Mouse (Mus musculus): ENCODE data around the gene Rhbdl3.
"Not testable (repeated sequence)": the region's sequence is repeated elsewhere in the genome, so short reads cannot be mapped to it uniquely, and the experiment has no call there.

Gene Rhbdl3

DNA sequence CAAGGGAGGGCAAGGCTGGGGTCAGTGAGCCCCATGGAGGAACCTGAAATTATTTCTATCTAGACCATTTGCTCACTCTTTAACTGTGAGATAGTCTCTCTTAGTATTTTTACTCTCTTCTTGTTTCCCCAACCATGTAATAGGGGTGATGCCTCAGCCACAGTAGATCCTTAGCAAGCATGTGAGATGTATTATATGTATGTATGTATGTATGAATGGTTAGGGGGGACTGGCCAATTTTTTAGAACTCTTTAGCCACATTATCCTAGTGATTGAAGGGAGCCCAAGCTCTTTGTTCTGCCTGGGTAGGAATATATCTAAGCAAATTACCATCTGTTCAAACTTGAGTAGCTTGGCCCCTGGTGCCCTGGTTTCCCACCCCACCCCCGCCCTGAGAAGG lies 12.8 kb downstream of the Rhbdl3 start:
- DNase-seq = no peak

DNA sequence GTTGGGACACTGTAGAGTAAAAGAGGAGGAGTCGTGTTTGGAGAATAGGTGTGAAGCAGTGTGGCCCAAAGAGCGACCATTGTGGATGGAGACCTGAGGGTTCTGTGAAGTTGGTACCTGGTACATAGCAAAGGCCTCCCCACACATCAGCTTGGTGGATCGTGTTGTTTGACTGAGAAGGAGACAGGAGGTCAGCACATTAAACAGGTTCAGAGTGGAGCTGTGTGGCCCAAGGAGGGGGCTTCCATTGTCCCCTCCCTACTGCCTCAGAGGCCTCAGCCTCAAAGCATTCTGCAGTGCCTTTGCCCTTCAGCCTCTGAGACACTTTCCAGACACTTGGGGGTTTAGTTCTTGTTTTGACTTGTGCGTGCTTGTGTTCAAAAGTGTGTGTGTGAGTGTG lies 13.2 kb downstream of the Rhbdl3 start:
- DNase-seq = no peak

DNA sequence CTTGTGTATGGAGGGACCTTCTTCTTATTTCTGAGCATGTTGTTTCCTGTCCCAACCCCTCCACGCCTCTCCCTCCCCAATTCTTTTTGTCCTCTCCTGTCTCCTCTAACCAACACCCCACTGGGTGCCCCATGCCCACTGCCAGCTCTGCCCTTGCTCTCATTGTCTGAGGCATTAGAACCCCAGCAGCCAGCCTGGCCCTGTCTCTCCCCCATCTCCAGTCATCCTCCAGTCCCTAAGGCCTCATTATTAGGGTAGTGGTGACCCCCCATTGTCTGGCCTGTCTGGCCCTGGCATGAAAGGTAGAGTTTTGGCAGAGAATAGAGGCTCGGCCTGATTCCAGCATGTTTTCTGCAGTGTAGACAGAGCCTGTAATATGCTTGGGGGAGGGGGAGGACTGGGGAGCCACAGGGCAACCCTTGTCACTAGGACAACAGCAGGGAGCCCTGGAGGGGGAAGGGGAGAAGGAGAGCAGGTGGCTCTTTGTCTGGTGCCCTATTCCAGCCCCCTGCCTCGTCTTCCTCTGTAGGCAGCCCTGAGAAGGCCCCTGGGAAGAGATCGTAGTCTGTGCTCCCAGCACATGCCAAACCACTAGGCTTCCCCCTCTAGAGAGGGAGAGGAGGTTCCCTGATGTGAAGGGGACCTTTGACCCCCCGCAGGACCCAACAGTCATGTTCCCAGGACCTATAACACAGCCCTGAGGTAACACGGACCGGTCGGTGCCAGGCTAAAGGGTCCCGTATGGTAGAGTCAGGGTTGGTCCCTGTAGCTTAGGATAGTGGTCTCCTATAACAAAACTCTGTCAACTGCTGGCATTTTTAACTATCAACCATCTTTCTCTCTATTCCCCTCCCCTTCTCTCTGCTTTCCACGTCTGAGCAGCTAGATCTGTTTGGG lies 15.3 kb downstream of the Rhbdl3 start:
- DNase-seq = no peak

DNA sequence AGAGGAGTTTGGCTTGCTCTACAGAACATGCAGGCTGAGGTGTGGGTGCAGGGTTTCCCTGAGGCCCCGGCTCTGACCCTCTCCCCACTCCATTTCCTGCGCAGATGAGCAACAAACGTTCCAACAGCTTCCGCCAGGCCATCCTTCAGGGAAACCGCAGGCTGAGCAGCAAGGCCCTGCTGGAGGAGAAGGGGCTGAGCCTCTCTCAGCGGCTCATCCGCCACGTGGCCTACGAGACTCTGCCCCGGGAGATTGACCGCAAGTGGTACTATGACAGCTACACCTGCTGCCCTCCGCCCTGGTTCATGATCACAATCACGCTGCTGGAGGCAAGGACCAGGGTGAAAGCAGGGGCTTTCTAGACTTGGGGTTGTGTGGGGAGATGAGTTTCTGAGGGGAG lies 22.5 kb downstream of the Rhbdl3 start:
- DNase-seq = no peak

DNA sequence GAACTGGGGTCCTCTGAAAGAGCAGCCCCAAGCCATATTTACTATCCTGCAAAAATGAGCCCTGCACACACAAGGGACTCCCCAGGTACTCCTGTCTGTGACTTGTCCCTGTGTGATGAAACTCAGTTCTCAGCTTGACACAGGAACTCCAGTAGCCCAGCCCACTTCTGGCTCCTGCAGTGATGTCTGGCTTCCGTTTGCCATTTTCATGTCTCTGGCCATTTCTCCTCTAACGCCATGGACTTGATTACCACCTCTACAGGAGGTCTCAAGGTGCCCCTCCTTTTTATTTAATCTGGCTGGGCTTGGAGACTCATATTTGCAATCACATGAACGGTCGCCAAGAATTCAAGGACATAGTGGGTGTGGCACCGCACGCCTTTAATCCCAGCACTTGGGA lies 23.9 kb downstream of the Rhbdl3 start:
- no peak for DNase-seq

DNA sequence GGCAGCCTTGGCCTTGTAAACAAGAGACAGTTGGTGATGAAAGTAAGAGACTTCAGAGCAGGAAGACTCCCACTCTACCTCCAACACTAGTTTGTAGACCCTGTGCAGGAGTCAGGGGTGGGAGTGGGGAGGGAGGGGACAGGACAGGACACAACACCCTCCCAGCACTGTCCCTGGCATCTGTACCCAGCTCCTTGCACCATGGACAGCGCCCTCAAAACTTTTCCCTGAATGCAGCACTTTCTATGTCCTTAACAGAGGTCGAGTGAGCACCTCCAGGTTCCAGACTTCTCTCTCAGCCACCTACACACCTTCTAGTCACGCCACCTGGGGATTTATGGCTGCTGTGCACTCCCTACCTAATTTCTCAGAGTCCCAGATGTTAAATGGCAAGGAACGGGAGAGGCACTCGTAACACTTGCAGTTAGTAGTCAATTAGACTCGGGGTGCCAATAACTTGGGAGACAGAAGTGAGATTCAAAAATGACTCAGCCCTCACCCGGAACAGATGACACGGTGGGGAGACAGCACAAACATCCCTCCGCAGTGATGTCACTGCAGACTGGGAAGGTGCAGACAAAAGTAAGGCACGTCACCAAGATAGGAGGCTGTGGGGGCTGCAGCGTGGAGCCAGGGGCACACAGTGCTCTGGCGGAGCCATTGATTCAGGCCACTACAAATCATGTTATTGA lies 32.1 kb downstream of the Rhbdl3 start:
- no peak for DNase-seq

DNA sequence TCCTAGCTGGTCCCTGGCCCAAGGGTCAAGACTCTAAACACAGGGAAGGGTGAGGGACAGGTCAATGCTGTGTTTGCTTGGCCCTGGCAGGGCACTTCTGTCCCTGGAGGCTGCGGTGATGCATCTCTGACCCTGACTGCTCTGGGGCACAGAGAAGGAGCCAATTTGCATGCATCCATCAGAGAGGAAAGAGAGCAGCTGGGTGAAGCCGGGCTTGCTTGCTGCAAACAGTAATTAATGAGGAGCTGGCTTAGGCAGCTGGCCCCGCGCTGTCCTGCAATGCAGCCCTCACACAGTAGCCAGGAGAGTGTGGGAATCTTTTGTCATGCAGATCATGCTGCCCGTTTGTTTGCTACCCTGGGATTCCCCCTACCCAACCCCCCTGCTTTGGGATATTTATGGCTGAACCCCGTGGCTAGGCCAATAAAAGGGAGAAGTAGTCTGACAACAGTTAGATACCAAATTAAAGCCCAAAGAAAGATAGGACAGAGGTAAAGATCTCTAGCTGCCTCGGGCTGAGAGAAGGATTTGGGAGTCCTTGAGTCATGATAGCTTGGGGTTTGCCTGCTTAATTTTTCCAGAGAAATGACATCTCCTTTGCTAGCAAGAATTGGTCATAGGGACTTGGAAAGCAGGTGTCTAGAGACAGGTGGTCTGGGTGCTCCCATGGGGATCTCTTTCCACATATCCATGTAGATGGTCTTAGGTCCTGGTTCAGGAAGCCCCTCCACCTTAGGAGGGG lies 35.1 kb downstream of the Rhbdl3 start:
- no peak for DNase-seq

DNA sequence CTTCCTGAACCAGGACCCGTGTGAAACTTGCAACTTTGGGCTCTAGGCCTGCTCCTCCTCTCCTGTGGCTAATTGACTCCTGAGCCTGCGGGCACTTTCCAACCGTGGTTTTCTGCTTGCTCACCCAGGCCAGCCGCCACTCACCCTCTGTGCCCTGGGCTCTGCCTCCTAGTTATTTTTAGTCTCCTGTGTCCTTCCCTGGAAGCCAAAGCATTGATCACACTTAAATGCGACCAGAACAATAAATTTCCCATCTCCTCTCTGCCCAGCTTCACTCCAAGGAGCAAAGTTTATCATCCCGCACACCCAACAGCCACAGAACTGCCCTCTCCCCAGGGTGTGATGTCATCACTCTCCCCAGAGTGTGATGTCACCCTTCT lies 35.6 kb downstream of the Rhbdl3 start:
- no peak for DNase-seq

DNA sequence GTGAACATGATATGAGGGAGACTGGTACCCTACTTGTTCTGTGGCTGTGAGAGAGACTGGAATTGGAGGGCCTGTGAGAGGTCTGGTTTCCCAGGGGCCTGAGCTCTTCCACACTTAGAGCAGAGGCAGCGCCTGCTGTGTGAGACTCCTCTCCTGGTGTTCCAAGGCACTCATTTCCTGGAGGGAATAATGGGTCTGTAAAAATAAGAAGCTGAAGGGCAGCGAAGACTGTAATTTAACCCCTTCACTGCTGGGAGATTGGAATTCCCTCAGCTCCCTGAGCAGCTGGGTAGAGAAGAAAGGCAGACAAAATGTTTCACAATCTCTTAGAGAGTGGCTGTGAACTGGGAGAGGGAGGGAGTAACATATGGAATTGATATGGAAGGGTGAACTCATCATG lies 41.8 kb downstream of the Rhbdl3 start:
- DNase-seq = no peak

DNA sequence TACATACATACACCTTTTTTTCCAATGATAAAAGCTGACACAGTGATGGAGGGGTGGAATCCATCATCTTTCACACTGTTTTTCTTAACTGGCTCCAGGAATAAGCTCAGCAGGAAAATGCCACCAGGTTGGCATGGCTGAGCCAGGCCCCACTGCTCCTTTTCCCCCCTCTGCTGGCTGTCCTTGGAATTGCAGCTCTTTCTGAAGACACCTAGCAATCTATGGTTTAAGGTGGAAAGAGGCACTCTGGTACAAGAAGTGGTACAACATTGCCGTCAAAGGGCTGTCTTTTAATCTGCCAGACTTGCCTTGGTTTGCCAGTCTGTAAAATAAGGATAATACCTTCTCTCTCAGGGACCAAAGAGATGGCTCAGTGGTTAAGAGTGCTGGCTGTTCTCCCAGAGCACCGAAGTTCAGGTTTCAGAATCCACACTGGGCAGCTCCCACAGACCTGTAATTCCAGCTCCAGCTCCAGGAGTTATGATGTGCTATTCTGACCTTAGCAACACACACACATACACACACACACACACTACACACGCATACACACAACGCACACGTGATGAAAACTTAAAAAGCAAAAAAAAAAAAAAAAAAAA lies 51.2 kb downstream of the Rhbdl3 start:
- DNase-seq = peak; percentile 53

DNA sequence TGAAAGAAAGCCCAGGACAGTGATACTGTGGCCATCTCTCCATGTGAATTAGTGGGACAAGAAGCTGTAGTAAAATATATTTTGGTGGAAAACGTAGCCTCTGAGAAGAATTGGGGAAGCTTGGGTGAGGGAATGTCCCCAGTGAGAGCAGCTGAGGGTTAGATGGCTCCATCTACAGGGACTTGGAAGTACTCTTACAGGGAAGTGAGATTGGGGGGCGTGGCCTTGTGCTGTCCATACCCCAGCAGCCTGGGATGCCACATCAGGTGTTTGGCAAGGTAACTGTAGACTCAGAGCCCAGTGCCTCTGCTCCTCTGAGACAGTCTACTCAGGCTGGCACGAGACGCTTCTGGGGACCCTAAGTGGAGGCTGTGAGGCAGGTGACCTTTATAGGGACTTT lies 54.1 kb downstream of the Rhbdl3 start:
- no peak for DNase-seq

DNA sequence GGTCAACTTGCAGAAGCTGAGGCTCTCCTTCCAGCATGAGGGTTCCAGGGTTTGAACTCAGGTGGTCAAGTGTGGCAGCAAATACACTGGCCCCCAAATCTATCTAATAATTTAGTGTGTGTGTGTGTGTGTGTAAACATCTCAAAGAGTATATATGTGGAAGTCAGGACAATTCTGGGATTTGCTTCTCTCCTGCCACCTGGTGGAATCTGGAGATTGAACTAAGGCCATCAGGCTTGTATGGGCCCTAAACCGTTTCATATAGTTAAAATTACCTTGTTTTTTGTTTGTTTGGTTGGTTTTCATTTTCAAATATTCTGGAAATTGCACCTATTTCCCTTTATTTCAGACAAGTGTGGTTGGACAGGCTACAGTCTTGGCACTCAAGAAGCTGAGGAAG lies 68.2 kb downstream of the Rhbdl3 start:
- DNase-seq = no peak

DNA sequence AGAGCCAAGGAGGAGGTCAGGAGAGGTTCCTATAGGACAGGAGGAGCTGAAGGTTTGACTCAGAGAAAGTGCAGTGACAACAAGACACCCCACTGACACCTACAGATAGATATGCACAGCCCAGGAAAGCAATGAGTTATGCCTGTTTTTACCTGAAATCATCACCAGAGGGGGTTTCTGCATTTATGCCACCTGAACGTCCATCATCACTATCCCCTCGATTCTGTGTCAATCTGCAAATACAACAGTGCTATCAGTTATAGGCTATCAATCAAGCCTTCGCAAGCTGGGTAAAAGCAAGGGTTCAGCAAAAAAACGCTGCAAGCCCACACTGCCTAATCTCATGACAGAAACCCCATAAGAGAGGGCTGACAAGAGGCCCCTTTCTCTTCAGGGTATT lies 75.9 kb downstream of the Rhbdl3 start:
- DNase-seq = no peak

DNA sequence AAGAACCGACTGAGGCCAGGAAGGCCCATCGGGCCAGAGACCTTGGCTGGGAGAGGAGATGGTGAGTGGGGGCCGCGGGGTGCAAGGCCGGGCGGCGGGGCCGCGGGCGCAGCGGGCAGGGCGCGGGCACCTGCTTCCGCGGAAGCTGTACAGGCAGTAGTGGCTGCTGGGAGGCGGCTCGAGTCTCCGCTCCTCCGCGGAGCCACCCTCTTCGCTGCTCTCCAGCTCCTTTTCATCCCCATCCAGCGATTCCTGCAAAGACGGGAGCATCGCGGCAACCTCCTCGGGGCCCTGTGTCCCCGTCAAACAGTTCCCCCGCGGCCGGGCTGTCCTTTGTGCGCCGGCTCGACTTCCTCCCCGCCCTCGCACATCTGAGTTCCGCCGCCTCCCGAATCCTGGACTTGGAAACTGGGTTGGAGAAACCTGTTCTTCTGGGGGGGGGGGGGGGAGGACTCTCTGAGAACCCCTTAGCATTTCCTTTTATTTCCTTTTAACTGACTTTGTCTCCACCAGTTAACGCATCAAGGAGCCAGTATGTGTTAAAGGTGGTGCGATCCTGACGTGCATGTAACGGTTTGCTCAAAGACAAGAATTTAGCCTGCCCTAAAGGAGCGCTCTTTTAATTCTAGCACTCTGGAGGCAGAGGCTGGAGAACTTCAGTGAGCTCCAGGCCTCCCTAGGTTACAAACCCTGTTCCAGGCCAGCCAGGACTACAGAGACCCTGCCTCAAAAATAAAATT lies 77.2 kb downstream of the Rhbdl3 start, which contains the start of gene 5730455P16Rik:
5730455P16Rik (minus strand) TSS at position 323 of the 740 bp plus-strand sequence.
- DNase-seq = peak; percentile 76

DNA sequence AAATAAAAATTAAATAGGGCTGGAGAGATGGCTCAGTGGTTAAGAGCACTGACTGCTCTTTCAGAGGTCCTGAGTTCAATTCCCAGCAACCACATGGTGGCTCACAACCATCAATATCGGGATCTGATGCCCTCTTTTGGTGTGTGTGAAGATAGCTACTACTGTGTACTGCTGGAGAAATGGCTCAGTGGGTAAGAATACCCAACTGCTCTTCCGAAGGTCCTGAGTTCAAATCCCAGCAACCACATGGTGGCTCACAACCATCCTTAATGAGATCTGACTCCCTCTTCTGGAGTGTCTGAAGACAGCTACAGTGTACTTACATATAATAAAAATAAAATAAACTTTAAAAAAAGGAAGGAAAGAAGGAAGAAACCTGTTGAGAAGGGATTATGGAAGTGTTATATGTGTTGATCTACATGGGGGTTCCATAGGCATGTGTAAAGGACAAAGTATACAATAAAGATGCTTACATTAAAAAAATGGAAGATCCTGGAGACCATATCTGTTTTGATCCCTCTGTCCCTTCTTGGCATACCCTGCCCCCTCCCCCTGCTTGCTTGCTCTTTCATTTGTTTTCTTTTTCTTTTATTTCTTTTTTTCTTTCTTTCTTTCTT lies 77.8 kb downstream of the Rhbdl3 start:
- not testable (repeated sequence) for DNase-seq

DNA sequence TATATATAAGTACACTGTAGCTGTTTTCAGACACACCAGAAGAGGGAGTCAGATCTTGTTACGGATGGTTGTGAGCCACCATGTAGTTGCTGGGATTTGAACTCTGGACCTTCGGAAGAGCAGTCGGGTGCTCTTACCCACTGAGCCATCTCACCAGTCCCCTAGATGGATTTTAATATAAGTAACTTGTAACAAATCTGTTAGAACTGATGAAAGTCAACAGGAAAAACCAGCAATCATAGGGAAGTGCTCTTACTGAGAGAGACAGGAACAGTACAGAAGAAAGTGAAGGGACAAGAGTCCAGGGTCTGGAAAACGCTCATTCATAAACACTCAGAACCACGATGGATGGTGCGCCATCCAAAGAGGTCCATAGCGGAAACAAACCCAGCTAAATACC lies 78.5 kb downstream of the Rhbdl3 start:
- DNase-seq = not testable (repeated sequence)

DNA sequence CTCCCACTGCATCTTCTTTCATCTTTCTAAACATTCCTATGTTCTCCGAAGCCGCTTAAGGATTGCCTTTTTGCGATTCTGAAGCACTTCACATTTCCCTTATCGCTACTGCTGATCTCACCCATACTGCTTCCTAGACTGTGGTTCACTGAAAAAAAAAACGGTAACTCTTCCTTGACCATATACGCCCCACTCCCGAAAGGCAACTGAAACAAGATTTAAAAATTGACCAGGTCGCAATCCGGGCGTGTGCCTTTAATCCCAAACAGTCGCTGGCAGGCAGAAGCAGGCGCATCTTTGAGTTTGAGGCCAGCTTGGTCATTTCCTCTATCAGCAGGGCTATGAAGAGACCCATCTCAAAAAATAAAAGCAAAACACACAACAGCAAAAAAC lies 81.9 kb downstream of the Rhbdl3 start:
- DNase-seq = peak; percentile 24

DNA sequence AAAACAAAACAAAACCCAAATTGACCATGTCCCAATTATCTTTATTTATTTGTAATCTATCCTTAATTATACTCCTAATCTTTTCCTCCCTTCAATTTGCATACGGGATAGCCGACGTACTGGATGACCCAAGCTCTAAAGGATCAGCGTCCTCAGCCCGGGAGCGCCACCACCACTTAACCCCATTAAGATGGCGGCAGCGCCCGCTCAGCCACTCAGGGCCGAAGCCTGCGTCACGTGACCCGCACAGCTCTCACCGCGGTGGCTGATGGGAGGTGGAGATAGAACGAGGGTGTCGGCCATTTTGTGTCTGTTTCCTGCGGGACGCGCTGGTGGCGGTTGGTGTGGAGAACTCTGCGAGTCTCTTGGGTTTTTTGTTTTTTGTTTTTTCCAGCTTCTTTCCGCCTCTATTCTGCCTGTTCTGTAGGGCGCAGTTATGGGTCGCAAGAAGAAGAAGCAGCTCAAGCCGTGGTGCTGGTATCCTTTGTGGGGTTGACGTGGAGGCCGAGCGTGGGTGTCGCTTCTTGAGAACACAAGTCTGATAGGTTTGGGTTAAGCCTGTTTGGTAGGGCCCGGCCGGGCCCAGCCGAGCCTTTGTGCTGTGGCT lies 82.4 kb downstream of the Rhbdl3 start, which contains the start of gene Zfp207:
Zfp207 (plus strand) TSS at position 261 of the 607 bp plus-strand sequence.
- DNase-seq = peak; percentile 96

DNA sequence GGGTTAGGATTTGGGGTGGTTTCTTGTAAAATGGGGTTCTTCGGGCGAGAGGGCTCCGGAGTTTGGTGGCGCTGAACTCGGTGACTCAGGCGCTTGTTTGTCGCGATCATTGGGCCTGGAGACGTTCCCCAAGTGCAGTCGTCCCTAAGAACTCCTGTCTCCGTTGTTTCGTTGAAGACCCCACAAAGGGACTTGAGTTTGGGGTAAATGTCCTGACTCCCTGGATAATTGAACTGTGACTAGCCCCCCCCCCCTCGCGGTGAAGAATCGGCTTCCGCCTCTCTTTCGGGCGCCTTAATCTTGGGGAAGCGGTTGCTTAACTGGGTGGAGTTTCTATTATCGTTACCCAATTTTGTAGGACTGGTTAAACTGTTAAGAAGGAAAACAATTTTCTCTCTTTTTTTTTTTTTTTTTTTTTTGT lies 82.9 kb downstream of the Rhbdl3 start:
- DNase-seq = no peak

DNA sequence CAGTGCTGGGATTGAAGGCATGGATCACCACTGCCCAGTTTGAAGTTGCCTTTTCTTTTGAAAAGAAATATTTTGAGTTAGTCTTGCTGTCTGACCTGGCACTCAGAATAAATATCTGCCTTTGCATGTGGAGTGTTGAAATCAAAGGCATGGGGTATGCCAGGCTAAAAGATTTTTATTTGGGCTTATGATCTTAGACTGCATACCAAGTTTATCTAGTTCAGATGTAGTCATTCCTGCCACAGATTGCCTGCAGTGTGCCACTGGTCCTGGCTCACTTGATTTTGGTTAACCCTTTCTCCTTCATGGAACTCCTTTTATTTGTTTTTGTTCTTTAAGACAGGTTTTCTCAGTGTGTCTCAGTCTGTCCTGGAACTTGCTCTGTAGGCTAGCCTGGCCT lies 83.7 kb downstream of the Rhbdl3 start:
- DNase-seq = no peak

DNA sequence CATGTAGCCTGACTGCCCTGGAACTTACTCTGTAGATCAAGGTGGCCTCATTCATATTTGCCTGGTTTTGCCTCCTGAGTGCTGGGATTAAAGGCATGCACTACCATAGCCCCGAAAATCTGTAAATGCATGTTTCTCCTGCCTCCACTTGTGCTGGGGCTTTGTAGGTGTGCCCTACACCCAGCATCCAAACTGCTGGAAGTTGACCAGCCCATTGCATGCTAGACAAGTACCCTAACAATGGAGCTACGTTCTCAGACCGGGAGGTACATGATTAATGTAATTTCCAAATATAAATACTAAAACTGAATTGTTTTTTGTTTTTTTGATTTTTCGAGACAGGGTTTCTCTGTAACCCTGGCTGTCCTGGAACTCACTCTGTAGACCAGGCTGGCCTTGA lies 84.3 kb downstream of the Rhbdl3 start:
- DNase-seq = no peak

Data from layer of hippocampus, adult 9-11 months (tissue).